Mouse (Mus musculus): ENCODE results near the gene Ttc26.

GRCm38 (mm10) chr6:38343581-38343980 is 37.7 kb upstream of the Ttc26 start:
- TF ChIP-seq KAT2A (conservative IDR thresholded peaks at IDR 0.05; ENCODE audit: low read depth, low read length) (no peak), GATA1 (IDR thresholded peaks at IDR 0.05; ENCODE audit: low read depth, low read length) (no peak), CTCF (IDR thresholded peaks at IDR 0.05 in 2 of 3, conservative IDR thresholded peaks at IDR 0.05 in 1 of 3; ENCODE audit: control insufficient read depth in 1 of 3, insufficient read depth in 1 of 3, low read depth in 2 of 3, low read length in 3 of 3, poor library complexity in 1 of 3, severe bottlenecking in 1 of 3) (no peak), GABPA (IDR thresholded peaks at IDR 0.05; ENCODE audit: low read depth, low read length) (no peak), RAD21 (IDR thresholded peaks at IDR 0.05; ENCODE audit: low read depth, low read length) (no peak), RCOR1 (IDR thresholded peaks at IDR 0.05; ENCODE audit: low read depth, low read length) (no peak), USF1 (IDR thresholded peaks at IDR 0.05; ENCODE audit: low read depth, low read length) (no peak), MAFK (IDR thresholded peaks at IDR 0.05; ENCODE audit: borderline replicate concordance, low read depth, low read length) (no peak)
